Mouse (Mus musculus) frontal cortex, postnatal 10 days (tissue): ENCODE measurements around the gene D1Ertd622e.

Experiments
- DNase-seq, 2 experiments: peaks; one replicate each; pipeline ENCODE4 v3.0.0; 2022; ENCODE audit warnings: low spot score in 2 of 2, mixed read lengths in 1 of 2

Gene D1Ertd622e

DNA sequence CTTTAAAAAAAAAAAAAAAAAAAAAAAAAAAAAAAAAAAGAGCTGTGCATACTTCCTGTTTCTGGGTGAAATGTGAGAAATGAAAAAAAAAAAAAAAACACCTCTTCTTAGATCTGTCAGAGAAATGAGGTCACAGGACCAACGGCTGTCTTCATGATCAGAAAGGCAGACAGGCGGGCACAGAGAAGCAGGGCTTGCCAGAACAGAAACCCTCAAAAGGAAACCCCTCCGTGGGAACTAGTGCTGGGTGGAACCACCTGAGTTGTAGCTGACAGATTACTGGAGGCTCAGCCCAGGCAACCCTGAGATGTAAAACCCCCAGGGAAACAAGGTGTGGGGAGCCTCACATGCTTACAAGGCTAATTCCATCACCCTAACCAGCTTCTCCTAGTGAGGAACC, 81.6 kb downstream of the D1Ertd622e start:
- DNase-seq: no peak

DNA sequence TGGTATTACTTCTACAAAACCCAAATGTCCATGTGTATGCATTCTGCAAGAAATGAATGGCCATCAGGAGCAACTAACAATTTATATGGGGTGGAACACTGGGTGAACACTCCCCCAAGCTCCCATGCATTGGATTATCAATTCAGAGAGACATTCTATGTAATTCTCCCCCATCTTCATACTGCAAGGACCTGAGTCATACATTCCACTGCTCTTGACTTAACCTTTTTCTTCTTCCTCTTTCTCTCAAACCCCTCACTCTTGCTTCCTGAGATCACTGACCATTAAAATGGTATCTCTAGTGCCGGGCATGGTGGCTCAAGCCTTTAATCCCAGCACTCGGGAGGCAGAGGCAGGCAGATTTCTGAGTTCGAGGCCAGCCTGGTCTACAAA, 83.9 kb downstream of the D1Ertd622e start:
- DNase-seq: no peak

DNA sequence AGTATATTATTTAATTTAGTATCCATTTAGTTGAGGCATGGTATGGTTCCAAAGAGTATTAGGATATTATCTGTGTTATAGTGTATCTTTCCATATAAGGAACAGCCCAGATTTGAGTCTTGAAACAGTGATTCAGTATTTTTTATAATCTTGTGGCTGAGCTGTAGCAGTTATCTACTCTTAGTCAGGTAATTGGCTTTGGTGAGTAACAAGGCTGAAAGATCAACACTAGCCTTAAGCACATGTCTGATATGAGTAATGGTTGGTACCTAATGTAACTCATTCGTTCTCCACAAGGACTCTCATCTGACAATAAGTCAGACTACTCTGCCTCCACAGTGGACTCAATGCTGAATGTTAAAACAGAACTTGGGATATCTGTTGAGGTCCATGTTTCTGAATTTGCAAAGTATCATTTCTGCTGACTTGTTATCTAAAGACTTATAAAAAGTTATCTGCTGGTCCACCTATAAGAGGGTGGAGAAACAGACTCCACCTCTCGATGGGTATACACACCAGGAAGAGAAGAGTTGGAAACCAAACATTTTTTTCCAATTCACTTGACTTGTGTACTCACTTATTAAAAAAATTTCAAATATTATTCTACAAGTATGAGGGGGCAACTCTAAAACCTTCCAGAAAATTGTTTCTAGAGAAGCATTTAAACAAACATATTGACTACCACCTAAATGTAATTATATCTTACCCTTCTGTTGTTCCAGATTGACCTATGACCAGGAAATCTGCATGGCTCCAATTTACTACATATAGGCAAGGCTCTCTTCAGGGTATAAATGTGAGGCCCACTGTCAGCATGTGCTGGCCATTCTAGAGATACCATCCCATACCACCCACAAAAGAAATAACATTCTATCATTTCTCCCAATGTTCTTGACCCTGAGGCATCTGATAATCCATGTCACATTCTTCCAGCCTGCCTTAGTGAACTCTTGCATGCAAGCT, 84.5 kb downstream of the D1Ertd622e start:
- DNase-seq: no peak

DNA sequence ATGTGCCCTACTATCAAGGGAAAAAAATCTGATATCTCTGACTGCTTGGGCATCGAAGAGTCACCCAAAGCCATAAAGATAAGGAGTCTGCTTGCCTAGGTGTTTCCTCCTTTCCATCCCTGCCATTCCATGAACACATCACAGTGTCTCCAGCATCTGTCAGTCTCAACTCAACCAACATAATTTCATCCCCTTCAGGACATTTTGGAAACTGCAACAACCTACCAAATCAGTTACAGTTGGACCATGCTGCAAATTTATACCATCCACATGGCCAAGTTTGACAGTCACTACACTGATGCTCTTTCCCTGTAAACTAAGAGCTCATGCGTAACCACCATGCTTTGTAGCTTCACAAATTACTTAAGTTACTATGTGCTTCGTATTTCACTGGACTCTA, 85.3 kb downstream of the D1Ertd622e start:
- no peak for DNase-seq

DNA sequence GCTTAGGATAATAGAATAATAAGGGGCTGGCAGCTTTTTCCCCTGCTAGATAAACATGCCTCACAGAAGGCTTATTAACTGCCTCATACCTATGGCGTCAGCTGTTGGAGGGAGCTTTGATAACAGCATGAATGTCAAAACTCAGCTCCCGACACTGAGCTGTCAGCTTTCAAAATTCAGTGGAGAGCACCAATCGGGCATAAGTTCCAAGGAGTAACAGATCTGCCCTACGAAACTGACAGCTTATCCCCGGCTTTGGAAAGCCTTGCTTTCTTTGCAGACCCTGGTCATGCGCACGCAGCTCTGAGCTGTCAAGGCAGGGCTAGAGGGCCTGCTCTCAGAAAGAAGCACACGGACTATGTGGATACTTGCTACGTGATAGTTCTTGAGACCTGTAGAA, 91.1 kb downstream of the D1Ertd622e start:
- no peak for DNase-seq

DNA sequence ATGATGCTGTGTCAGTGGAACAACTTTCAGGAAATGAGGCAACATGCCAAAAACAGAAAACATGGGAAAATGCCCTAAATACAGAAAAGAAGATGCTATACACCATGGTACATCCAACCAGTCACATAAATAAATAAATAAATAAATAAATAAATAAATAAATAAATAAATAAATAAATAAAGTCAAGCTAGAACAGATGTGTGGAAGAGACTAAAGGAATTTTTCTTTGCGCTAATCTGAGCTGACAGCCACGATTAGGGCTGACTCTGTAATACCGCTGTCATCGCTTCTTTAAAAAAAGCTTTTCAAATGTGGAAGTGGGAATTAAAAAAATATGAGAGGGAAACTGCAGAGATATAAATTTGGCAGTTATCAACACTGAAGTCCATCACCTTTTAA, 93.9 kb downstream of the D1Ertd622e start:
- no peak for DNase-seq

DNA sequence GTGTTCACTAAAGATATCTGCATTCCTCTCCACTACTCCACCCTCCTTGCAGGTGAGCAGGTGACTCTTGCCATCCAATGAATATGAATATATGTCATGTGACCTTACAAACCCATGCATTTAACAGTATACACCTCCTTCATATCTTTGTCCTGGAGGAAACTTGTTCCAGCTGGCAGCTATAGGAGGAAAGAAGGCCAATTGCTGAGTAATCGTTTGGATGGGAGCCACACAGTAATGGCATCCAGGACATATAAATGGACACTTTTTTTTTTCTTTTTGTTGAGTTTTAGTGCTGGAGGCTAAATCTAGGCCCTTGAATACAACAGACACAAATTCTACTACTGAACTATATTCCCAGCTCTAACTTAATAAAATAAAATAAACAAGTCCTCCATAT, 97.2 kb downstream of the D1Ertd622e start:
- no peak for DNase-seq

DNA sequence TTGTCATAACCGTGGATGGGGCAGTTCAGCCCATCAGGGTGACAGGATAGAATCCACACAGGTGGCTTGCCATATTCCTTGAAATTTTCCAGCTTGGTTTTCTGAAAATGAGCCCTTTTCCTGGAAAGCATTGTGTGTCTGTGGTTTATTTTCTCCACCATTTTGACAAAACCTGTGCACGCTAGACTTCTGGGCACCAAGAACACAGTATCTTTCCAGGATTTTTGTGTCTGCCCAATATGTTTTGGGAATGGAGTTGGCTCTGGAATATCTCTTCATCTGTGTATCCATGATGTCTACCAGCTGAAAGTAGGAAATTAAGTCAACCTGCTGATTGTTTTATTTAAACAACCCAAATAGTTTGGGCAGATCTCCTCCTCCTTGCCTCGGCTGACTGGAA, 99.0 kb downstream of the D1Ertd622e start:
- DNase-seq: no peak
